Mouse (Mus musculus) bone marrow macrophage, adult 2 months (primary cell): ENCODE measurements around the gene Sec63. TPM values are rescaled to one million over a fixed set of nuclear protein-coding genes. Genes with fewer than 3 reads are reported as not detected.

ENCODE experiments used
- H3K27ac ChIP-seq: 2 replicates; pipeline ENCODE4 v1.5.1; 2012; ENCODE audit warnings: low read depth, low read length; ENCODE audit not compliant: insufficient read depth
- H3K4me1 ChIP-seq: 2 replicates; pipeline ENCODE4 v1.6.1; 2012; ENCODE audit warnings: low read length; ENCODE audit not compliant: control insufficient read depth, insufficient read depth
- H3K4me3 ChIP-seq: 2 replicates; pipeline ENCODE4 v1.5.1; 2012; ENCODE audit warnings: mild to moderate bottlenecking, low read length, moderate library complexity; ENCODE audit not compliant: insufficient read depth
- CTCF ChIP-seq: IDR thresholded peaks from 2 replicates; pipeline ENCODE4 v1.5.1; 2012; ENCODE audit warnings: low read depth, mild to moderate bottlenecking, low read length, moderate library complexity
- POLR2A ChIP-seq: IDR thresholded peaks from 2 replicates; pipeline ENCODE4 v1.6.1; 2012; ENCODE audit warnings: mild to moderate bottlenecking, low read depth, low read length, borderline replicate concordance
- polyA plus RNA-seq: library from polyadenylated mRNA; stranded (reverse); fragments of >200 nt; gene quantifications from 2 replicates; pipeline ENCODE4 v1.2.4, GENCODE M21; 2012; ENCODE audit not compliant: missing spikeins, insufficient read depth, insufficient read length

Sec63 gene
- polyA plus RNA-seq, 1 experiment, result 53.1 TPM

GRCm38 (mm10) chr10:42876172-42876571 is 114.9 kb downstream of the Sec63 start:
- Histone ChIP-seq H3K4me3 (no peak overlapping the region), H3K27ac (no peak overlapping the region), H3K4me1 (peaks cover 4% of the 10 kb centered on the region; the same call in 1 of the 2 replicates)
- TF ChIP-seq CTCF (no peak), POLR2A (no peak)

GRCm38 (mm10) chr10:42879269-42879681 is 118.0 kb downstream of the Sec63 start:
- no peak overlapping the region for H3K4me3 ChIP-seq
- no peak for TF ChIP-seq CTCF
- no peak for TF ChIP-seq POLR2A
- no peak overlapping the region for H3K27ac ChIP-seq
- peaks cover 4% of the 10 kb centered on the region; the same call in 1 of the 2 replicates for H3K4me1 ChIP-seq

GRCm38 (mm10) chr10:42879682-42880081 is 118.4 kb downstream of the Sec63 start:
- Histone ChIP-seq H3K4me3 (no peak overlapping the region), H3K27ac (no peak overlapping the region), H3K4me1 (peaks cover 4% of the 10 kb centered on the region; the same call in 1 of the 2 replicates)
- TF ChIP-seq POLR2A (no peak), CTCF (no peak)

Other genes starting within 250 kb of the Sec63 start
- gene Nr2e1, start 177.9 kb upstream of the Sec63 start, polyA plus RNA-seq, result not detected in 2 replicates
- 48.0 and 48.5 TPM in 2 replicates for gene Ostm1, start 177.7 kb upstream of the Sec63 start, polyA plus RNA-seq
- not detected in 2 replicates for gene Scml4, start 98.9 kb downstream of the Sec63 start, polyA plus RNA-seq